Mouse (Mus musculus): ENCODE measurements around the gene Eln.

DNA sequence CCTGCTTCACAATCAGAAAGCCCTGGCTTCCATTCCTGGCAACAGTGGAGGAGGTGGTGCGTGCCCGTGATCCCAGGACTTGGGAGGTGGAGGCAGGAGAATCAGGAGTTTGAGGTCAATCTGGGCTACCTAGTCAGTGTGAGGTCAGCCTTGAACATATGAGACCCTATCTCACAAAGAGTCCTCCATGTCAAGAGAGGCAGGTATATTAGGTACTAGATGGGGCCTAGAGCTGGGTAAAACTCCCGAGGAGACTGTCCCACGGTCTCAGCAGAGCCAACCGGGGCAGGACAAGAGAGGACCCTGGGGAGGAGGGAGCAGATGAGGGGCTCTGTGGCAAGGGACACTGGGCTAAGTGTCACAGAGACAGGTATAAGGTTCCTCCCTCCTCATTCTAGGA is 69.6 kb downstream of the Eln start:
- TF ChIP-seq CTCF (IDR thresholded peaks at IDR 0.05) (no peak), EP300 (IDR thresholded peaks at IDR 0.05) (no peak)
